Mouse (Mus musculus) ZHBTc4 (cell line): ENCODE measurements at regions not wholly inside any gene's neighbourhood (a gene's known extent, or its start where the extent isn't known, plus 50 kb on each side); places are given as distances from the start of the nearest gene placed in this dataset.

Experiments used
- DNase-seq: peaks from one replicate; pipeline ENCODE4 v3.0.0-alpha.2; 2011; ENCODE audit warnings: low read depth, low spot score

DNA sequence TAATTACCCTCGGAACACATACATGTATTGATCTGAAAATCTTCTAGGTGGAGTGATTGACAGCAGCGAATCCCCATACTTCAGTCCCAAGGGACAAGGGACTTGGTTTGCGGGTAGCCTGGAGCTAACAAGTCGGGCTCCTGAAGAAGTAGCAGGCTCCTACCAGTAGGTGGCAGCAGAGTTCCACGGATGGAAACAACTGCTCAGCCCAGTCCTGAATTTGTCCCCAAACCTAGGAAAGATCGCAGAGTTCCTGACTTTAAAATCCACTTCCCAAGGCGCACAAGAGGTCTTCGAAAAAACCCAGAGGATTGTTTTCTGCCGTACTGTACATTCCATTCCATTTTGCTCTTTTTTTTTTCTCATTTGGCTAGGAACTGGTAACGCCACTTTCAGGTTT lies 169.4 kb downstream of the Arrdc4 start:
- peak; percentile 83 for DNase-seq

DNA sequence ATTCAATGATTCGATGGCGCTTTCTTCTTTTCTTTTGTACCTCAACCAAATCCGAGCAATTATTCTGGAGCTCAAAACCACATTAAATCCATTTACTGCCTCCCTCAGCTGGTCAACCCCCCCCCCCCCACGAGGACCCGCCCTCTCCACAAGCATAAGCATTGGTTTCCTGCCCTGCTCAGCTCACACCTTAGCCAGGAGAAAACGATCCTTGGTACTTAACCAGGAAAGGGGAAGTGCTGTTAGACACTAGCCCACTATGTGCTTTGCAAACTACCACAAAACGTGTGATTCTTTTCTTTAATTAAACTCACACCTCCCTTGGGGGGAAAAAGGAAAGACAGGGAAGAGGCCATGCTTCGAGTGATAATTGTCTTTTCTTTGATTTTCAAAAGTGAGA lies 169.8 kb downstream of the Arrdc4 start:
- no peak for DNase-seq

DNA sequence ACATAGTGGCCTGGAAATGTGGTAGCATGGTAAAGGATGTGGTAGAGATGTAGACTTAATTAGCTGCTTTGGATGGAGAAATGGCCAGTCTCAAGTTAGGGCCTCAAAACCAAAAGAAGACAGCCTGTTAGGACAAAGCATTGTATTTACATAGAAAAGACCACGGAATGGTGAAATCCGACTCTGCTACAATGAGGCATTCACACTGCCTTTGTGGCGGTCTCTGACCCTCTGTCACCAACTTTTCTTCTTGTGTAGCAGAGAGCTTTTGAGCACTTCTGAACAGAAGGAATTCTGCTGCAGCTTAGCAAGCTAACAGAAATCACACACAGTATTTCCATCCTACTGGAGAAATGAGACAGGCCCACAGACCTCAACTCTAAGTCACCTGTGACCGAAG lies 177.7 kb downstream of the Arrdc4 start:
- peak; percentile 18 for DNase-seq

DNA sequence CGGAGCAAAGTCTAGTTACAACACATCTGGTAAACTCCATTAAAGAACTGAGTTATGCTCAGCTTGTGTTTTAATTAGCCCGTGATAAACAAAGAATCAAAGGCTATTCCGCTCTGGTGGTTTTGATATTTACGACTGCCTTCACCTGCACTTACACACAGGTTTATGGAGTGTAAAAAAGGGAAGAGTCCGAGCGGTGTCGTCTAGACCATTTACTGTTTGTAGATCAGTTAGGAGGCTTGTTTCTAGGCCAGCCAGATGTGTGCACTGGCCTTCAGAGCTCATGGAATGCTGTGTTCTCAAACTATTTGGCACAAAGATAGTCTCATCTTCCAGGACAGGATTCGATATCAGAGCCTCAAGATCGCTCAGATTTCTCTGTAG lies 180.9 kb downstream of the Arrdc4 start:
- DNase-seq = no peak

DNA sequence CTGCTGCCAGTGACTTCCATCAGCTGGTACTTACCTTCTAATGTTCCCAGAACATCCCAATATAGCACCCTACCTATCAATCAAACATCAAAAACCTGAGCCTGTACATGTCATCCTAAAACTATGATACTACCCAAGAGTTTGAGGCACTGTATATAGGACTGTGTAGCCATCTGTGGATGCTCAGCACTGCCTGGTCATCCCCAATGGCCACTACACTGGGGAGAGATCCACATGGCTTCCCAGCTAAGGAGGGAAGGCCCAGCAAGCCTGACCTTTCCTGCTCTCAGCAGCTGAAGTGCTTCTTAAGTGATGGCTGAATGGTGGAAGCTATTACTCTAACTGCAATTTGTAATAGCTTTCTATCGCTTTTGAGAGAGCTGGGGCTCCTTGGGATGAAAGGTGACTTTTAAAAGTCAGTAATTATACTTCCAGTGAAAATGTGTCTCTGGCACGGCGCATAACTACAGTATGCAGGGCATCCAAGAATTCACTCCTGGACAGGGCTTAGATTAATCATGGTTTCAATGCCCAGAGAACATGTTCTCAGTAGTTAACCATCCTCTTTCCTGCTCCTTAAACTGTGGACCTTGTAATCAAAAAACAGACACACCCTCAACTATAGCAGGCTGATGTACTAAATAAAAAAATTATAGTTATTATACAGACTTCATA lies 181.5 kb downstream of the Arrdc4 start:
- DNase-seq = no peak

DNA sequence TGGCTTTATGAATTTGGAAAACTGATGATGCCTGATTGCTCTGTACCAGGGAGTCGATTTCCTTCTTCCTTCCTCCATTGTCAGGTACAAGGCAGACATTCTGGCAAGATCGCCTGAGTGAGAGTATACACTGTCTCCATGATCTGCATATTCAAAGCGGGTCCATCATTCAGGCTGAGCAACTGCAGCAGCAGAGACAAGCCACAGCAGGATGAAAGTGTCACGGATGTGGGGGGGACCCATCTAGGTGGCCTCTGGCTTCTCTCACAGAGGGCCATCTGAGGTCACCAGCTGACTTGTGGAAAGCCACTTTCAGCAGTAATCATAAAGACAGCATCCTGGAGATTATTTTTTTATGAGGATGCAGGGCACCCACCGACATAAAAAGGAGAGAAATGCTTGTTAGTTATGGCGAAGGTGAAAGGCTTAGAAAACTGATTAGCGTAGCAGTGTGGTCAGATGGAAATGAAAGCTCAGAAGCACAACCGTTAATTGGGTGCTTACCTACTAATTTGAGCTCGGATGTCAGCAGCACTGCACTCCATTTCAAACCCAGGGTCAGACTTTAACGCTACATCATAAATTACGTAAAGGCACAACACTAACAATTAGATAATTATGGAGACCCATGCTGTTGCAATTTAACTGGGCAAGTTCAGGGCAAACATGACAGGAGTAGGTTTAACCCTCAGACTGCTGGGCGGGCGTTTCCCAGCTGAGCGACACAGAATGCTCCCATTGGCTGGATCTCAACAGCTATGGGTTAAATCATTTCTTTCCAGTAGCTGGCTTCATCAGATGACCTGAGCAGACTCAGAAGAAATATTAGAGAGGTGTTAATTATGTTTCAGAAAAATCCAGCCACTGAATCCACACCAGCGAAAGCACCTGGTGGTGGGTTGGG lies 189.3 kb downstream of the Arrdc4 start:
- DNase-seq = no peak

DNA sequence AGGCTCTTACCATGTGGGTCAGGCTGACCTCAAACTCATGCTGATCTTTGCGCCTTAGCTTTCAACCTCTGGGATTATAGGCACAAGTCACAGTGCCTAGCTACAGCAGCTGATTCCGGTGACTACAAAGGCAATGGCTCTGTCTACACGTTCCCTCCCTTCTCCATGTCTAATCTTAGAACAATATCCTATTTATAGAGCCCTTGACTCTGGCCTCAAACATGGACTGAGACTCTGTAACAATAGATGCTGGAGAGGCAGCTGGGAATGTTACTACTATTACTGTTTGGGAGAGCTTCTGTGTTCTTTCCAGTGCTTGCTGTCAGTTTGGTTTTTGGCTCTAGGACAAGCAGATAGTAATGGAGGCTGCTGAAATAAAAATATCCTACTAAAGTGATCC lies 198.7 kb downstream of the Arrdc4 start:
- no peak for DNase-seq

DNA sequence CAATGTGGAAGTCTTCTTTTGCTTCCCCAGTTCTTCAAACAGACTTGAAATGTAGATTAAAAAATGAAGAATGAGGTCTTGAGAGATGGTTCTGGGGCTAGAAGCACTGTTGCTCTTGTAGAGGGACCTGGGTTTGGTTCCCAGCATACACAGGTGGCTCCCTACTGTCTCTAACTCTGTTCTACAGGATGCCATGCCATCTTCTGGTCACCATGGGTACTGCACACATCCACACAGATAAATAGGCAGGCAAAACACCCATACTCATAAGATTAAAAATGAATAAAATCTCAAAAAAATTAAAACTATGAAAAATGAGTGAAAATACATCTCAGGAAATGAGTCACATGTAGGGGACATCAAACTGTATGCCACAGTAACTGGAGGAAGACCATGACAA lies 200.9 kb downstream of the Arrdc4 start:
- DNase-seq = peak; percentile 29

DNA sequence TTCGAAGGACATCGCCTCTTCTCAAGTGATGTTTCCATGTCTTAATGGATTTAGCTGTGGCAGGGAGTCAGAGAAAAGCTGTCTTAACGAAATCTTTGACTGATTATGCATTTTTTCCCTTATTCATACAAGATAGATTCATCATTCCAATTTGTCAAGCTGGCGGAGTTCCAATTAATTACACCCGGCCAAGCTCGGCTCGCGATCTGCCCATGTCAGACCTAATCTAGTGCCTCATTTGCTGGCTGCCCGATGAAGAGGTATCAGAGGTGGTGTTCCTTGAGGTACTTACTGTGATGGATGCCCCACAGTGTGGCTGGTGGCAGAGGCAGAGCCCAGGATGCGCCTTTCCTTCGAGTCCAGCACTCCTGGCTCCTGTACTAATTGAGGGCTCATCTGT lies 204.9 kb downstream of the Arrdc4 start:
- no peak for DNase-seq

DNA sequence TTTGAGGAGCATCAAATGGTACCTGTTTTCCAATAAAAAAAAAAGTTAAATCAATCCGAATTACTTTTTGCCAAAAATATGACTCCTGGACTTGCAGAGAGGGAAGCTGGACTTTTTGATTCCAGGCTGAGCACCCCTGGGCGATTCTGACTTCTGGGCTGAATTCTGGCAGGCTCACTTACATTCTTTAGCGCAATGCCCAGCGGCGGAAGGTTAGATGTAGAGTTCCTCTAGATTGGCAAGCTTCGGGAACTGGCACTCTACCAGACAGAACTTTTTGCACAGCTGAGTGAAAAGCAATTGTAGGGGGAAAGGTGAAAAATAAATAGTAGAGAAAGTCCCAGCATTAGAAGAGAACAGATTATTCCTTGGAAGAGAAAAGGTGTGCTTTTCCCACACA lies 235.5 kb downstream of the Fam169b start:
- no peak for DNase-seq

DNA sequence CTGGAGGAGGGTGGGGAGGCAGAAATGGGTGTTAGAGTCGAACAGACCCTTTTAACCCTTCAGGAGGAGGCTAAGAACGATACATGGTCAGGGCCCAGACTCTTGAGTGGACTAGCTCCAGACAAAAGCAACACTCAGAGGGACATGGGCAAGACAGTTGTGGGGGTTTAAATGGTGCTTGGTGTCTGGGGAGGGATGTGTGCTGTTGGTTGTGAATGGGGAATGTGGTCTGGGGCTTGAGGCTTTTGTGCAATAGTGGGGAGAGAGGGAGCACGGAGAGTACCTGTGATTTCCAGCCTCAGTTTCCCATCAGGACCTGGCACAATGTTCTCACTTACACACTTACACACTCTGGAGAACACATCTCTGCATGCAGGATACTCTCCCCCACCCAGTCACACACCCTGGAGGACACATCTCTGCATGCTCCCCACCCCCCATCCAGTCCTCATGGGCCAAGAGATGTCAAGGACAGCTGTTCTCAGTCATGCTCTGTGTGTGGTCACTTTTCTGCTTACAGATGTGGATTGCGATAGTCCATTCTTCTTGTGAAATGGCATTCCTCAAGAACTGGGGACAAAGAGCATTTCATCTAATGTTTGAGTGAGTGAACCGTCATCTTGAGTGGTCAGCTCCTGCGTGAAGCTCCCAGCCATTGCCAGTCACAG lies 217.6 kb downstream of the Fam169b start:
- DNase-seq = no peak

DNA sequence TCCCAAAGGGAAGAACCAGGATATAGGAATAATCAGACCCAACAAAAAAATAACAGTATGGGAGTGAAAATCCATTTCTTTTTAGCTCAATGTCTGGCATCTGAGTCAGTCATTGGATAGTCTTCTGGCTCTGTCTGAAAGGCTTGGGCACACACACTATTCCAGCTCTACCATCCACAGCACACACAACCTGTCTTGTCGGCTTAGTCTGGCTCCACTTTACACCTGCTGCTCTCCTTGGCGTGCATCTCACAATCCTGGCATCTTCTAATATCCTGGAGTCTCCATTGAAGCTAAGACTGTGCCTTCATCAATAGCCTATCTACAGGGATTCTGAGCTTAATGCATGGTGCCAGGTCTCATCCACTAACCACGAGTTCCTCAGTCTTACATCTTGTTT lies 213.0 kb downstream of the Fam169b start:
- DNase-seq = no peak

DNA sequence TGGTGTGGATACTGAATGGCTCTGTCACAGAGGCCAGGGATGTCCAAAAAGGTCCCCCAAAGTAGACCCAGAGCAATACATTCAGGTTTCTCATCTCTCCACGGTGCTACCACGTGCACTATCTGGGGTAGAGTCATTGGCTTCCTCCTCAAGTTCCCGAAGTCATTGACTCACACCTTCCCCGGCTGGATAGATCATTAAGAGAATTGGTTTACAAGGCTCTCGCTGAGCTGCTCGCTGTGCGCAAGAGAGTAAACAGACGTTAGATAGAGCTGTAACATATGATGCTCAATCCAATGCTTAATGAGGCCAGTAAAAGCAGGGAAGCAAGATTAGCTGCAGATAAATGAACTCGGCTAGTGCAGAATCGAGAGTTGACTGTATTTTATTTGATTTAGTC lies 208.9 kb downstream of the Fam169b start:
- DNase-seq = no peak

DNA sequence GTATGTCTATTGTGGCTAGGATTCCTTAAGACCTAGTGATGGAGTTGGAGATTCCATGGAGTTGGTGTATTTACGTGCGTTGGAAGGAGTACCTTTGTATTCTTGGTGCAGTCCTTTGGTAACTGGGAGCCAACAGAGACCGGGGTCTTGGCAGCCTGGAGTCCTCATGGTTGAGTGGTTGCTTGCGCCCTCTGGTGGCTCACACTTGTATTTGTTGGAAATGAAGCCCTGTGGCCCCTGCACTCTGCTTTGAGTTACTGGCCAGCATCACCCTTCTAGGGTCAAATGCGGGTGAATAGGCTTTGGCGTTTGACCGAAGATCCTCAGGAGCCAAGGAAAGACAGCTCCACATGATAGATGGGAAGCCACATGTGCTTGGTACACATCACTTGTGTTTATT lies 207.1 kb downstream of the Fam169b start:
- DNase-seq = peak; percentile 78

DNA sequence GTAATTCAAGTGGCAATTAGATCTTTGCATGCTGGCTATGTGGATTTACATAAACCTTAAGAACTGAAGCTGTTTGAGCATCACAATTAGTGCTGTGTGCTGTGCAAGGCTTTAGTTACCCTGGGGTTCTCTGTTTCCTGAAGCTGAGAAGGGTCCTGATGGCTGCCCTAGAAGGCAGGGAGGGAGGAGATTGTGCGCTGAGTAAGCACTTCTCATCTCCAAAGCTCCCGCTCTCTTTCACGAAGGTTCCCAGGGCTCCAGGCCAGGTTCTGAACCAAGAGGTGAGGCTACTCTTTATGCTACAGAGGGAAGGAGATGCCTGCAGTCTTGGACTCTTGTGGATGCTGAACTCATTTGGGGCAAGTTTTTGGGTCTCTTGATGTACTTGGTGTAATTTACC lies 206.7 kb downstream of the Fam169b start:
- DNase-seq = no peak

DNA sequence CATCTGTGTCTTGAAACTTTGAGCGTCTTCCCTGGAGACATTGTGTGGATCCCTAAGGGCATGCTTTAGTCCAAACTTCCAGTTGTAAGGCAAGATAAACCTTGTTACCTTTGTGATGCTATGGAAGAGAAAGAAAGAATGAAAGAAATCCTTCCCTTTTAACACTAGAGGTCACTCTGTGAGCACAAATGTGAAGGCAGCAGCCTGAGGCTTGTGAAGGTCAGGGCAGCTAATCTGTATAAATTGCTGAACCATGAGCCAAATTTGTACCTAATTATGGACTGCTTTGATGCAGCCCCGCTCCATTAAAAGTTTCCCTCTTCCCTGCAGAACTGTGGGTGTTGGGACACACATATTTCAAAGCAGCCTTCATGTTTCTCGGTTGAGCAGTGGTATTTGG lies 204.4 kb downstream of the Fam169b start:
- no peak for DNase-seq

DNA sequence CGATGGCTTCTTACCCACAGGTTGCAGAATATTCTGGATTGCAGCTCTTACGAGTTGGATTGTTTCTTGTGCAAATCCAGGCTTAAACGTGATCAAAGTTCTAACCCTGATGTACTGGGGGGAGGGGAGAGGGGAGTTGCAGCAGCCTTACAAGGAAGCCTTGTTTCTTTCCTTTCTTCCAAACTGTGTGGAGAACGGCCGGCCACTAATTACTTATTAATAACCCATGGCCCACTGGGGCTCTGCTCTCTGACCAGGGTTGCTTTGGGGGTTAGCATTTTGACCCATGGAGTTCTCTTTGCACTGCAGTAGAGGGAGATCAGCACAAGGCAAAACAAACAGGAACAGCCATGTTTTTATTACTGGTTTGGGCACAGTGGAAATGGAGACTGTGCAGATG lies 199.2 kb downstream of the Fam169b start:
- peak; percentile 7 for DNase-seq

DNA sequence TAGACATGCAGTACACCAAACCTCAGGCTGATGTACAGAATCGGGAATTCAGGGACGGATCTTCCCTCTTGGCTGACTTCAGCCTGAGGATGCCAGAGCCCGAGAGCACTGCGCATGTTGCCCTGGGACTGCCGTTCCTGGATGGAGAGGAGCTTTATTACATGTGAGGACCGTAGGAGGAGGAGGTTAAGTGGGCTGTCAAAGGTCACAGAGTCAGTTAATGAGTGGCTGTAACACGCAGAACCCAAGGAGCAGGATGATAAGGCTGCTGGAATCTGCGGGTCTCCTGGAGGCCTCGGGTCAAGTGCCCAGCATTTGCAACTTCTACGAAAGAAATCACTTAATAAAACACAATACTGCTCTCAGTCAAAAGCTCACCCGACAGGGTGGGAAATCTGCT lies 197.3 kb downstream of the Fam169b start:
- no peak for DNase-seq

DNA sequence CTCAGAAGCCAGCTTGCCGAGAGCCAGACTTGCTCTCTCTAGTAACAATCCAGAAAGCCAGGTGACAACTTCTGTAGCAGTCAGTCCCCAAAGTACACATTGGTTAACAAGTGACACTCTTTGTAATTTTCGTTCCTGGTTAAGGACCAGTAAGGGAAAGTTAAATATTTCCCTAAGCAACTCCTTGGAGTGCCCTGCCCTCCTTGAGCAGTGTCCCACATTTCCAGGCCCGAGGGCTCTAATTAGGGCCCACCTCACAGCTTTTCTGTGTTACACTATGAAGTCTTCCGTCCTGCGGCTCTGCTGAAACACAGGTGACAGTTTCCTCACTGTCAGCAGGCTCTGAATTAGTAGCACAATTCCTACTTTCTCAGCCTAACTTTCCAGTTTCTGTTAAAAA lies 194.9 kb downstream of the Fam169b start:
- no peak for DNase-seq

DNA sequence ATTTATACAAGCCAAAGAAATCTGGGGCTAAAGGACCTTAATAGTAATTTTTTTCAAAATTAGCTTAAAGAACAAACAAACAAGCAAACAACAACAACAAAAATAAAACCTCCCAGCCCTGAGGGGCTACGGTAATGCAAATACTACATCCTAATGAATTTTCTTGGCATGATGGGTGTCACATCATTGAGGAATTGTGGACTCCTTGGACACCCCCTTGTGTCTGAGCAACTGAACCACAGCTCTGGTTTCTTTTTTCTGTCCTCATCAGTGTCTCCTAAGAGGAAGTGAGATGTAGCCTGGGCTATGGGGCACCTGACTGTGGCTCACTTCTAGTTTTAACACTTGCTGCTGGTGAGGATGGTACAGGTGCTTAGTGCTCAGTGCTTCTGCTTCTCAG lies 184.2 kb downstream of the Fam169b start:
- DNase-seq = no peak

DNA sequence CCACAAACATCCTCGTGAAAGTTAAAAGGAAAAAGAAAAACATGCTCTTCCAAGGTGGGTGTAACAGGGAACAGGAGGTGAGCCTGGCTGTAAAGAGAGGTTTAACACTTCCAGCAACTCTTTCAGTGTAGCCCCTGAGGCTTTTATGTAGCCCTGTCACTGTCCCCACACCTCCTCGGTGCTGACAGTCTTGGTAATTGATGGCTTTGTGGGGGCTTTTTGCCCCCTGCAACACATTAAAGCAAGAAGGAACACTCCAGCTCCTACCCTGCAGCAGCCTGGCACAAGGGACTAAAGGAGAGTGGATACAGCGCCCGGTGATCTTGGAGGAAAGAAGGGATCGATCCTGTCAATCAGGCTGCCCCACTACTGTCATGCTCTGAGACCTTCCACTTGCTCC lies 181.8 kb downstream of the Fam169b start:
- DNase-seq = no peak

DNA sequence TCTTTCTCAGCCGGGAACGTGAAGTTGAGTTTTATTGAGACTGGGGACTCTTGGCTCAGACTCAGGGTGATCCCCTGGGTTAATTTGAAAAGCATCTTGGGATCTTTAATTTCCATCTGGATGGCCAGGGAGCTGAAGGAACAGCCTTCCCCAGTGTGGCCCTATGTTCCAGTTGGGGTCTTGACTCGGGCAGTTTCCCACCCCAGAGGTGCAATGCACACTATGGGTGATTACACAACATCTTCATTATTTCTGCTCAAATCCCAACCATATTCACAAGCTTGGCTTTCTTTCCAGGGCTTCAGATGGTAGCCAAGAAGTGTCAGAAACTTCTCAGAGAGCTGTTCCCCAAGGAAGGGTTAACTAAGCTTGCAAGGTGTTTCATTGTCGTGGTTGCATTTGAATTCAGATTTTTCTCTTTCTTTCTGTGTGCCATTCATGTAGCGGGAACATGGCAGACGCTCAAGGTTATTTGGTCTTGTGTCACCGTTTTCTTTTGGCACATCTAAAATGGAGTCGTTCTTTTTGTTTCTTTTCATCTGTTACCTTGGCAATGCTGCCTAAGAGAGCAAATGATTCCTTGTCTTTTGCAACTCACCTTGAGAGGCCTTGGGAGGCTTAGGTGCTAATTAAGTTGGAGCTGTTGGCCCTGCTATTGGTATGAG lies 179.5 kb downstream of the Fam169b start:
- DNase-seq = no peak
